Mouse (Mus musculus): ENCODE results near the gene Neurod6. TPM values are rescaled to one million over a fixed set of nuclear protein-coding genes. Genes with fewer than 3 reads are reported as not detected.

Gene Neurod6
- total RNA-seq, 2 experiments from 2014 or later = not detected

DNA sequence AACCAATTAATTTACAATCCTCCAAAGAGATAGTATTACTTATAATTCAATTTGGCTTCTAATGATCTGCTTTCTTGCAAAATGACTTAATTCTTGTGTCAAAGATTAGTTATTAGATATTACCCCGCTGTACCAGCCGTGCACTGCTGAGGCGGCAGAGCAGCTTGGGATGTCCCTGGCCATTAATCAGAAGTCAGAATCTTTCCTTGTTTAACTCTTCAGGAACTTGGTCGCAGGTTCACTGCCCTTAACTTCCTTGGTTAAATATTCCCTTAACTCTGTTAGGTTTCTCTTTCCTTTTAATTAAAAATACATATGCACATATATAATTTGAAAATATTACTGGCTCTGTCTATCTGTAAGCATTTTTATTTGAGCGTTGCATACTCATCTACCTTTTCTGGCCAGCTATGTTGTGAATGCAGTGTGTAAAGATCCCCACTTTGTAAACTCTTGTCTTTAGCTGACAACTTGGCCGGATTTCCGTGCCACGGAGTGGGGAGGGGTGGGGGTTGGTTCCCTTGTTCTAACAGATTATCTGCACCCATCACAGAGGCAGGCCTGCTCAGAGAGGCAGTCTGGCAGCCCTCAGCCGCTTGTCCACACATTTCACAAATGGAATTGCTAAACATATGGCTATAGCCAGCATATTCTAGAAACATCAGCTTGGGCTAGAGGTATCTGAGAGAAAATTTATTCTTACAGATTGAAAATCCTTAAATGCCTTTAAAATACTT is 34.1 kb downstream of the Neurod6 start:
- DNase-seq (ENCODE audit: low spot score in 2 of 2) = no peak

DNA sequence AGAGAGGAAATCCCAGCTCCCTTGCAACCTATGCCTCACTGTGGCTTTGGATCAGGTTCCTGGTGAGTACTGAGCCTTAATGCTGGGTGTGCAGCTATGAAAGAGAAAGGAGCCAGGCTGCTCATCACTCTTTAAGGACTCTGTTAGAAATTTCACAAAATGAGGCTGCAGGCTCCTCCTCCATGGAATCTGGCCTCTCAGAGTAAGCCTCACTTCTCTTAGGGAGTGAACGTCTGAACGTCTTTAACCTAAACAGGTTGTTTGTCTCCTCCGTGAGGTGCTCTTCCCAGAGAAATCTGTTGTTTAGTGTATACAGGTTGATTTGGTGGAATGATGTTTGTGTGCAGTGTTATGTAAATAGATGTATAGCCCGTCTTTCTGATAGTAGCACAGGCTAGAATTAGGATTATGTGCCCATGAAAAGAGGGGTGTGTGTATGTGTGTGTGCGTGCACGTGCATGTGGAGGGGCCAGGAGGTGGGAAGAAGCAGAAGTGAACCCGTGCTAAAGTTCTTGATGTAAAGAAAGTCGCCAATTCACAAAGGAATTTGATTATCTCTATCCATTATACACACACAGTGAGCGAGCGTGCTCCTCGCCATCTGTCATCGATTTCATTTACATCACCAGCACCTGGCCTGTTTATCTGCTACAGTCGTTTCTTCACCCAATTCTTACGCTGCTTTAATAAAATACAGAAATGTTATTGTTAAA is 34.8 kb downstream of the Neurod6 start:
- DNase-seq (ENCODE audit: low spot score in 2 of 2) = no peak

DNA sequence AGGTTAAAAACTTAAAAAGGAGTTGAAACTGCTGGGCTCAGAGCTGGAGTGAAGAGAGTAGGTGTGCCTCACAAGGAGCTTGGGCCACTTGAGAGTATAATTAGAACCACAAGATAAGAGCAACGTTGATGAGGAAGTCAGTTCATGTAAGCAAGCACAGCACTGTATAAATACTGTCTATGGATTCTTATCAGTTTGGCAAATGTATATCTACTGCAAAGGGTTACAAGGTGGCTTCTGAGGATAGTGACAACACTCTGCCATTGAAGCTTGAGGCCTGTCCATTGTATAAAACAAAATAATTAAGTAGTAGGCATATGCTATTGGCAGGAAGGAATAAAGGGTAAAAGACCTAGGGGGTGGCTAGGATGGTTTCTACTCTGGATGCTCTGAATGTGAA is 46.4 kb downstream of the Neurod6 start:
- no peak for DNase-seq (ENCODE audit: low spot score in 2 of 2)

Other genes with a start within 250 kb of the Neurod6 start
- 10 to 100 TPM; 29.0 to 30.0 TPM for gene Adcyap1r1, start 229.3 kb downstream of the Neurod6 start, total RNA-seq (2021)
- not detected for gene Itprid1, start 155.6 kb upstream of the Neurod6 start, total RNA-seq (2021)